Mouse (Mus musculus) megakaryocyte, embryonic 14.5 days (primary cell): ENCODE measurements around the gene Sobp. TPM values are rescaled to one million over a fixed set of nuclear protein-coding genes. Genes with fewer than 3 reads are reported as not detected.

ENCODE experiments used
- H3K27me3 ChIP-seq: replicated peaks from 2 replicates; pipeline ENCODE3; 2012; ENCODE audit warnings: inconsistent platforms
- H3K36me3 ChIP-seq: replicated peaks from 2 replicates; pipeline ENCODE3; 2012; ENCODE audit warnings: low read length, inconsistent platforms, mixed read lengths
- H3K4me1 ChIP-seq: 2 replicates; pipeline ENCODE4 v1.6.1; 2012; ENCODE audit warnings: inconsistent platforms
- H3K4me3 ChIP-seq: replicated peaks from 2 replicates; pipeline ENCODE3; 2012; ENCODE audit warnings: moderate library complexity, mild to moderate bottlenecking, inconsistent platforms
- H3K9me3 ChIP-seq: 2 replicates; pipeline ENCODE4 v1.6.1; 2012; ENCODE audit warnings: inconsistent platforms
- FLI1 ChIP-seq: IDR thresholded peaks from 2 replicates; pipeline ENCODE4 v1.6.1; 2012; ENCODE audit warnings: low read length, inconsistent platforms, mixed read lengths
- GATA1 ChIP-seq: IDR thresholded peaks from 3 replicates; pipeline ENCODE4 v1.6.1; 2012; ENCODE audit warnings: mixed read lengths, low read length, inconsistent platforms, borderline replicate concordance
- polyA plus RNA-seq: library from polyadenylated mRNA; stranded (reverse); fragments of >175 nt; gene quantifications from 2 replicates; pipeline ENCODE4 v1.2.3, GENCODE M21; 2012; ENCODE audit warnings: low replicate concordance; ENCODE audit not compliant: insufficient read depth

Gene Sobp
- polyA plus RNA-seq, 1 experiment, result 0.28 TPM

GRCm38 (mm10) chr10:43180313-43180912 is 6.1 kb upstream of the Sobp start:
- H3K9me3 ChIP-seq, result peaks cover 11% of the 10 kb centered on the region
- H3K27me3 ChIP-seq, result peaks cover 50% of the 10 kb centered on the region
- H3K36me3 ChIP-seq, result no peaks in the 10 kb centered on the region
- peaks cover 1% of the 10 kb centered on the region for H3K4me1 ChIP-seq
- H3K4me3 ChIP-seq, result no peak overlapping the region
- no peak for TF ChIP-seq GATA1
- TF ChIP-seq FLI1, result no peak

- H3K36me3 ChIP-seq, result no peaks in the 10 kb centered on the region
- peaks cover 30% of the 10 kb centered on the region for H3K4me1 ChIP-seq
- no peaks in the 10 kb centered on the region for H3K9me3 ChIP-seq
- TF ChIP-seq GATA1, result no peak
- no peak for TF ChIP-seq FLI1
- H3K27me3 ChIP-seq, result peaks cover 81% of the 10 kb centered on the region
- H3K4me3 ChIP-seq, result peak overlapping the region; percentile 91
These were observed 849 bp upstream of the Sobp start for GRCm38 (mm10) chr10:43175156-43175601.

GRCm38 (mm10) chr10:43173828-43174325 is 453 bp downstream of the Sobp start:
- TF ChIP-seq GATA1, result no peak
- no peak for TF ChIP-seq FLI1
- H3K4me3 ChIP-seq, result peak overlapping the region; percentile 91
- peaks cover 30% of the 10 kb centered on the region for H3K4me1 ChIP-seq
- H3K36me3 ChIP-seq, result no peaks in the 10 kb centered on the region
- H3K9me3 ChIP-seq, result peaks cover 4% of the 10 kb centered on the region; the same call in 1 of the 2 replicates
- peaks cover 83% of the 10 kb centered on the region for H3K27me3 ChIP-seq

- Histone ChIP-seq H3K27me3 (peaks cover 84% of the 10 kb centered on the region), H3K9me3 (peaks cover 4% of the 10 kb centered on the region; the same call in 1 of the 2 replicates), H3K4me1 (peaks cover 30% of the 10 kb centered on the region), H3K36me3 (no peaks in the 10 kb centered on the region), H3K4me3 (peak overlapping the region; percentile 91)
- TF ChIP-seq FLI1 (no peak), GATA1 (no peak)
These were observed 1.0 kb downstream of the Sobp start for GRCm38 (mm10) chr10:43173141-43173827.

GRCm38 (mm10) chr10:43172554-43172953 is 1.8 kb downstream of the Sobp start:
- no peak overlapping the region for H3K4me3 ChIP-seq
- peaks cover 82% of the 10 kb centered on the region for H3K27me3 ChIP-seq
- peaks cover 4% of the 10 kb centered on the region; the same call in 1 of the 2 replicates for H3K9me3 ChIP-seq
- no peak for TF ChIP-seq FLI1
- TF ChIP-seq GATA1, result no peak
- H3K36me3 ChIP-seq, result no peaks in the 10 kb centered on the region
- peaks cover 30% of the 10 kb centered on the region for H3K4me1 ChIP-seq

- peaks cover 80% of the 10 kb centered on the region for H3K27me3 ChIP-seq
These were observed 2.3 kb downstream of the Sobp start for GRCm38 (mm10) chr10:43172066-43172465.

GRCm38 (mm10) chr10:43171106-43171505 is 3.2 kb downstream of the Sobp start:
- Histone ChIP-seq H3K27me3 (peaks cover 74% of the 10 kb centered on the region), H3K4me1 (peaks cover 30% of the 10 kb centered on the region), H3K4me3 (no peak overlapping the region), H3K36me3 (no peaks in the 10 kb centered on the region), H3K9me3 (peaks cover 6% of the 10 kb centered on the region)
- TF ChIP-seq GATA1 (no peak), FLI1 (no peak)

More at GRCm38 (mm10) chr10:43172066-43172465, 2.3 kb downstream of the Sobp start:
- Histone ChIP-seq H3K4me3 (no peak overlapping the region), H3K4me1 (peaks cover 30% of the 10 kb centered on the region), H3K9me3 (peaks cover 4% of the 10 kb centered on the region; the same call in 1 of the 2 replicates), H3K36me3 (no peaks in the 10 kb centered on the region)
- TF ChIP-seq GATA1, result no peak
- no peak for TF ChIP-seq FLI1

- Histone ChIP-seq H3K36me3 (no peaks in the 10 kb centered on the region), H3K9me3 (peaks cover 10% of the 10 kb centered on the region), H3K4me1 (peaks cover 13% of the 10 kb centered on the region), H3K4me3 (no peak overlapping the region), H3K27me3 (peaks cover 51% of the 10 kb centered on the region)
- TF ChIP-seq GATA1, result no peak
- TF ChIP-seq FLI1, result no peak
These were observed 5.5 kb downstream of the Sobp start for GRCm38 (mm10) chr10:43168847-43169246.

GRCm38 (mm10) chr10:43166817-43167216 is 7.5 kb downstream of the Sobp start:
- Histone ChIP-seq H3K4me1 (no peaks in the 10 kb centered on the region), H3K36me3 (no peaks in the 10 kb centered on the region), H3K27me3 (peaks cover 34% of the 10 kb centered on the region), H3K9me3 (peaks cover 26% of the 10 kb centered on the region), H3K4me3 (no peak overlapping the region)
- TF ChIP-seq GATA1, result no peak
- TF ChIP-seq FLI1, result no peak

GRCm38 (mm10) chr10:43166146-43166545 is 8.2 kb downstream of the Sobp start:
- no peaks in the 10 kb centered on the region for H3K4me1 ChIP-seq
- H3K36me3 ChIP-seq, result no peaks in the 10 kb centered on the region

More at GRCm38 (mm10) chr10:43166146-43166545, 8.2 kb downstream of the Sobp start:
- H3K4me3 ChIP-seq, result no peak overlapping the region
- TF ChIP-seq FLI1 (no peak), GATA1 (no peak)
- peaks cover 26% of the 10 kb centered on the region for H3K9me3 ChIP-seq
- peaks cover 30% of the 10 kb centered on the region for H3K27me3 ChIP-seq
